Mouse (Mus musculus) adipose tissue, adult 10 weeks (tissue): ENCODE measurements around the gene Gle1. TPM values are rescaled to one million over a fixed set of nuclear protein-coding genes. Genes with fewer than 3 reads are reported as not detected.

Experiments
- polyA plus RNA-seq: library from polyadenylated mRNA; stranded (reverse); fragments of 350-450 nt; fragmentation: Illumina TruSeq; extraction: RNeasy Lipid Tissue Mini Kit (QIAGEN cat#74804); gene quantifications from one replicate; pipeline ENCODE4 v1.2.3, GENCODE M21; 2014; ENCODE audit warnings: low read depth, low replicate concordance

Gene Gle1
- 26.0 TPM for polyA plus RNA-seq

DNA sequence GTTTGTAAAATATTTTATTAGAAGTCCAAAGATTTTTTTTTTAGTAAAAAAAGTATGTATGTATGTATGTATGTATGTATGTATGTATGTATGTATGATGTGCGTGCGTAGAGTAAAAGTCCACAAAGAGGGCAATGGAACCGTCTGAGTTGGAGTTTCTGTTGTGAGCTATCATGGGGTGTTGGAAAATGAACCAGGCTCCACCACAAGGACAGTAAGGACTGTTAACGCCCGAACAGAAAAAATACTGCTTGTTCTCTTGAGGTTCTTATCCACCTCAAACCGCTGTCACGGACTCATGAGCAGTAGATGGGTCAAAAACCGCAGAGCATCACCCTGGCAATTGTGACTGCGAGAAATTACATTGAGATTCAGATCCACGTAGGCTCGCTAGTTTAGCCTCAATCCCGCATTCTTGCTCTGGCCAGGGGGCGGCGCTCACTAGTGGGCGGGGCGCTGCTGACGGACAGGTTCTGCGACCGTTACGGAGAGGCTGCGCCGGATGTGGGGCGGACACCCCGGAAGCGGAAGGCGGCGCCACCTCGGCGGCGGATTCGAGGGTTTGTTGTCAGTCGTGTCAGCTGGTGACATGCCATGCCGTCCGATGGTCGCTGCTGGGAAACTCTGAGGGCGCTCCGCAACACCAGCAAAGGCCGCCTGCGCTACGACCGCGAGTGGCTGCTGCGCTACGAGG lies at the start of gene Gle1:
Gene Gle1, plus strand, starts transcription at position 521 of the 694 bp plus-strand sequence.

DNA sequence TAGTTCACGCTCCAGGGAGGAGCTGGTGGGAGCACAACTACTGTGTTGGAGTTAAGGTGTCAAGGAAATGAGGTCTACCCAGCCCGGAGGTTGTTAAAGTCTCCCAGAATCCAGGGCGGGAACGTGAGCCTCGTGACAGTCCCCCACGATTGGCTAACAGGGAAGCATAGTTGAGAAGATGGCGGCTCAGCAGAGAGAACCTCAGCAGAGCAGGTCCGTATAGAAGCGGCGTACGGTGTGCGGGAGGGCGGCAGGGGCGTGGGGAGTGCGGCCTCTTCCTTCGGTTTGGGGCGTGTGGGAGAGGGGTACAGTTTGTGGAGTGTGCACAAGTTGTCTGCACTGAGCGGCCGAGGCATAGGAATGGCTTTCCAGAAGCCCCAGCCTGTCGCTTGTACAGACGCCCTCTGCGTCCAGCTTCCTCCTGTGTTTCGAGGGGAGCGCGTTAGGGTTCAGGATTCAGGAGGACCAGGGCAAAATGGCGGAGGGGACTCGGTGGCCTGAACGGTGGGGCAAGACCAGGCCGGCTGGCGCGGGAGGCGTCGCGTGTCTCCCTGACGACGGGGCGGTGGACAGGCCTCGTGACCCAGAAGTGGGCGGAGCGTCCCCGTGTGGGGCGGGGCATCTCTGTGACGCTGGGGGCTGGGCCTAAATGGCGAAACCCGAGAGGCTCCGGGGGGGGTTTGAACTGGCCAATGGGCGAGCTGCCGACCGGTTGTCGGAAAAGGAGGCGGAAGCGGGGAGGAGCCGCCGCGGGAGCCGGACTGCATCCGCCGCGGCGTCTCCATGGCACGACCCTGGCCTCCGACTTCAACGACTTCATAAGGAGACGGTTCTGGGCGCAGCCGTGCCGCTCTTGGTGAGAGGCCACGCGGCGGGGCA lies 45.9 kb upstream of the Gle1 start, which contains the start of gene Odf2:
Gene Odf2, plus strand, starts transcription at position 156 of the 879 bp plus-strand sequence.

DNA sequence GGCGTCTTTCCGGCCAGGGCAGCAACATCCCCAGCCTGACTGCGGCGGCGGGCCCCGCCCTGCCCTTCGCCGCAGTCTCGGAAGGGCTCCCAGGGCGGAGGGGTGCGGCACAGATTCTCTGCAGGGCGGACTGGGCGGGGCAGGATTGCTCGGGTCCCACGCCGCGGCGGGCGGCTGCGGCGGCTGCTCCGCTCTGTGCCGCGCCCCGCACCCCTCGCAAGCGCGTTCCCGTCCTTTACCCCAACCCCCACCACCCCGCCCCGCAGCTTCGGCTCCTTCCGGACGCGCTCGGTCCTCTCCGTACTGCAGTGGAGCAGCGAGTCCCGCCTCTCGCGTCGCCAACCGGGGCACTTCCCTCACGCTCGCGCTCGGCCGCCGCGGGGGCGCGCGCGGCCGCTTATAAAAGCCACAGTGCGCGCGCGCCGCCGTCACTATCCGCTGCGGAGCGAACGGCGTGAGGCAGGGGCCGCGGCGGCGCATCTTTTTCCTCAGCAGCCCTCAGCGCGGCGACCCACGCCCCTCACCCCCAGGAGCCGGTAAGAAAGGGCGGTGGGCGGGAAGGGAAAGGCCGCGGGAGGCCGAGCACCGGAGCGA lies 30.1 kb downstream of the Gle1 start, which contains the start of gene Sptan1:
Gene Sptan1, plus strand, starts transcription at position 311 of the 594 bp plus-strand sequence.

Other genes starting within 250 kb of the Gle1 start
- not detected for gene Gm13420, start 183.7 kb upstream of the Gle1 start, polyA plus RNA-seq
- not detected for gene Gm13547, start 176.1 kb upstream of the Gle1 start, polyA plus RNA-seq
- 16.5 TPM for gene Coq4, start 147.9 kb upstream of the Gle1 start, polyA plus RNA-seq
- 25.3 TPM for gene Trub2, start 146.9 kb upstream of the Gle1 start, polyA plus RNA-seq
- 37.2 TPM for gene Slc27a4, start 132.8 kb upstream of the Gle1 start, polyA plus RNA-seq
- 33.5 TPM for gene Urm1, start 115.4 kb upstream of the Gle1 start, polyA plus RNA-seq
- 10.8 TPM for gene Cercam, start 66.3 kb upstream of the Gle1 start, polyA plus RNA-seq
- gene Odf2, start 46.2 kb upstream of the Gle1 start, polyA plus RNA-seq, result 115 TPM
- gene Sptan1, start 30.1 kb downstream of the Gle1 start, polyA plus RNA-seq, result 142 TPM
- 31.1 TPM for gene Wdr34, start 113.5 kb downstream of the Gle1 start, polyA plus RNA-seq
- gene Set, start 122.0 kb downstream of the Gle1 start, polyA plus RNA-seq, result 123 TPM
- gene Pkn3, start 142.3 kb downstream of the Gle1 start, polyA plus RNA-seq, result 7.0 TPM
- 20.2 TPM for gene Zdhhc12, start 158.2 kb downstream of the Gle1 start, polyA plus RNA-seq
- 34.6 TPM for gene Zer1, start 189.2 kb downstream of the Gle1 start, polyA plus RNA-seq
- 35.5 TPM for gene Tbc1d13, start 198.3 kb downstream of the Gle1 start, polyA plus RNA-seq
- 14.7 TPM for gene Endog, start 236.1 kb downstream of the Gle1 start, polyA plus RNA-seq
- 24.3 TPM for gene Spout1, start 243.0 kb downstream of the Gle1 start, polyA plus RNA-seq